Mouse (Mus musculus) ES-CJ7 (cell line): ENCODE measurements at regions not wholly inside any gene's neighbourhood (a gene's known extent, or its start where the extent isn't known, plus 50 kb on each side); places are given as distances from the start of the nearest gene placed in this dataset.

Experiments
- DNase-seq: peaks from one replicate; pipeline ENCODE4 v3.0.0; 2011; ENCODE audit warnings: low read depth, low spot score

- DNase-seq = no peak
Observed at GRCm38 (mm10) chr13:73034886-73035285, 225.4 kb upstream of the Irx4 start.

DNA sequence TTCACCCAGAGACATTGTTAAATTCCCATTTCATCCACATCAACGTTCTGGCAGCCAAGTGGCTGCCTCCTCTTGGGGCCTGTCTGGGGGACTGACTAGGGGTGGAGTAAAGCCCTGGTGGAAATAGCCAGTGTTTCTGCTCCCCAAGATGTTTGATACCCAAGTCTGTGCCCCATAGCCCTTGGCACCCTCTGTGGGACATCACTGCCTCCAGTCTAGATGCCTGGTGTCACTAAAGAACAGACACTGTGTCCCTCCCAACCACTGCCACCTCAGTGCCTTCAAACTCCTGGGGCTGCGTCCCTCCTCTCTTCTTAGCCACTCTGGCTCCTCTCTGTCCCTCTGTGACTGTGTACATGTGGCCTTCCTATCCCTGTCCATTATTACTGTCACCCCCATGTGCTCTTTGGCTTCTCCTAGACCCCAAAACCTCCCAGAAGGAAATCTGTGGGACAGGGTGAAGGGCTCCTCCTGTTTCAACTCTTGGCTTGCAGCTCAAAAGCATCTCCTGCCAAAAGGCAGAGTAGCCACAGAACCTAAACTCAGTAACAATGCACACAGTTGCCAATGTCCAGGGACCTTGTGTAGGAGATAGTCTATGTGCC, 224.8 kb upstream of the Irx4 start:
- no peak for DNase-seq

- DNase-seq = no peak
Observed at GRCm38 (mm10) chr13:73039731-73040130, 220.5 kb upstream of the Irx4 start.

DNA sequence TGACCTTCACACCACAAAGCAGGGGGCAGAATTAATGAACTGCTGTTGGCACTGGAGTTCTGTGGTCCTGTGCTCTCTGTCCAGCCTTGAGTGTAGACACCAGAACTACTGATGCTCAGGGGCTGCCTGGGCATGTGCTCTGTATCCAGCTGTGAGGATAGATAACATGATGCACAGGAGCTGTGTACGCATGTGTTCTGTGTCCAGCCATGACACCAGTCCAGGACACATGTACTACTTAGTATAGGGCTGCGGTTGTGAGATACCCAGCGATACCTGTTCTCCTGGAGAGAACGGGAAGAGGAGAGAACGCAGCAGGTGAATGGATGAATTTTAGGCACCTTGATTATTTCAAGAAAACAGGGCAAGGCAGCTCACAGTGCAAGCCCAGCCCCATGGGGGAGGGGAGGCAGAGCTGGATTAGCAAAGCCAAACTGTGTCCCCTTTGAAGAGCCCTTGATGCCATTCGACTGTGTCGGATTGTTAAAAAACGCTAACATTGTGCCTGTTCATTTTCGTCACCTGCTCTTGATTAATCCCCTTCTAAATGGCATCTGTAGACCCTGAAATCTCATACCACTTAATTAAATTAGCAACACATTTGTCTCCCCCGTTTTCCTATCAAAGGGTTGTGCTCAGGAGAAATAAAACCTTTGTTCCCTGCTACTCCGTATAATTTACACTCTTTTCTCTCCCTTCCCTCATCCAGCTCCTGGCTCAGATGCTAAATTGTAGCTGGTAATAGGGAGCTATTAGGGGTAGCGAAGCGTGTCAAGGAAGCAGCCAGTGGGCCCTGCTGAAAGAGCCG, 218.8 kb upstream of the Irx4 start:
- no peak for DNase-seq

DNA sequence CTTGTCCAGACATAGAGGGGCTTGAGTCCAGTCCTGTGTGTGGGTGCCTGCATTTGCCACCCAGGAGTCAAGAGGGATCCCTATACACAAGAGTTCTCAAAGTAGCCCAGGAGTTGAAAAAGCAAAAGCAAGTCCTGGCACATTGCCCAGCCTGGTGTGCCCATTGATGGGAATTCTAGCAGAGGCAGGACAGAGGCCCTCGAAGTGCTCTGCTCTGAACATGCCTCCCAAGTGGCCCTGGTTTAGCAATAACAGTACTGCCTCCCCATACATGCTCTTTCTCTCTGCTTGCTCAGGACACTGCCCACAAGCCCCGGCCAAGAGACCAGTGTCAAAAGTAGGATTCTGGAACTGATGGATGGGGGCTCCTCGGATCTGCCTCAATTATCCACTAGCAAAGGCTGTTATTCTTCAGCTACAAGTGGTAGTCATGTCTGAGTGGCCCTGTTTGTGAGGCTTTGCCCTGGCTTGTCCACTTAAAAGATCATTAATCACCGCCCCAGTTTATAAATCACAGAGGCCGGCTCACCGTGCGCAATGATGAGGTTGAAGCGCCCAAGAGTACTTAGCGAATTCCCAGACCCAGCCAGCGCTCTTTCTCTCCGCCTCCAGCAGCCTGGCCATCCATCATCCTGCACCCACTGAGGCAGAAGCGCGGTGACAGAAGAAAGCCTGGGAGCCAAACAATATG, 190.3 kb upstream of the Irx4 start:
- no peak for DNase-seq

- DNase-seq = no peak
Observed at GRCm38 (mm10) chr13:73070531-73070908, 189.8 kb upstream of the Irx4 start.

DNA sequence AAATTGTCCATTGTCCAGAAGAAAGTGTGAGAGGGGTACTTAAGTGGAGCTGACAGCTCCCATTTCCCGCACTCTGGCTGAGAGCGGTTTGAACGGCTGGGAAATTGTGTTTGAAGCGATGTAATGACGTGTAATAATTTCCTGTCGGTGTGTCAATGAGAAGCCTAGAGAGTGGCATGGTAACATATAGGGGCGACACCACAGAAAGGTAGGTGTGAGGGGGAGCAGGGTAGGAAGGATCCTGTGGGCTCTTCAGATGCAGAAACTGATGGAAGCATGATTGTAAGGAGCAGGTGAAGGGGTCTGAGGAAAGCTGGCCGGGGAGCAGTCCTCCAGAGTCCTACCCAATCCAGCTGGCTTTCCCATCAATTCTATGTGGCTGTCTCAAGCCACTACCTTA, 189.2 kb upstream of the Irx4 start:
- DNase-seq = no peak

DNA sequence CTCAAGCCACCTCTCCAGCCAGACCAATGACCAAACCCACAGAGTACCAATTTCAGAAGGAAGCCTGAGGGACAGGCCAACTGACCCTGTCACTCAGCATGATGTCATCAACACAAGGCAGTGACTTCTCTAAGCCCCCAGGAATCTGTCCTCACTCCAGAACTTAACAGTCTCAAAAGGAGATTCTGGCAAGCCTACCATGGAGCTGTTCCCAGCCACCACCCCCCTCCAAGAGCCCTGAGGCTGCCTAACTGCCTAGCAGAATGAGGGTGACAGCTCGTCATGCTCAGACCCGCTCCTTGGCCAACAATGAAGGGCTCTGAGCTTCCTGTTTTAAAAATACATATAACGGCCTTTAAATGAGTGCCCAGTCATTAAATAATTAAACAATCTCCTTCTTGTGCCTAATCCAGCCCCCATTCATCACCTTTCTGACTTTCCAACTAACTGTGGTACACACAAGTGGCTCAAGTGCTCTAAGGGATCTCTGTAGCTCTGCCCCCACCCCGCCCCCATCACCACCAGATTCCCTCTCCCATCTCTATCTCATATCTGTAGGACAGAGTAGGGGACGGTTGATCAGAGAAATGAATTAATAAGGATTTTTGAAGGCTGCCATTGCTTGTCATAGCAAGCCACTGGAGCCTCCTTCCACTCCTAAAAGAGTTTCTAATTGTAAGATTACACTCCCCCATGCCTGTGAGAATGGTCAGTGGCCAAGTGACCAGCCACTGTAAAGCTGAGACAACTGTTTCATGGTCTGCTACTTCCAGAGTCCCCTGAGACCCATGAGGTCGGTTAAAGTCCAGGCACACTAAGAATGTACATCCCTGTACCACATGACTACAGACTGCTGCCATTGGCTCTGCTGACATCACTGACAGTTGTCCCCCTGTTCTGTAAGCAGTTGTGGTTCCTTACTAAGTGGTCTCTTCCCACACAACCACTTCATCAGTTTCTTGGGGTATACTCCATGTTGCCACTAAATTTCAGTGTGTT, 188.1 kb upstream of the Irx4 start:
- no peak for DNase-seq

DNA sequence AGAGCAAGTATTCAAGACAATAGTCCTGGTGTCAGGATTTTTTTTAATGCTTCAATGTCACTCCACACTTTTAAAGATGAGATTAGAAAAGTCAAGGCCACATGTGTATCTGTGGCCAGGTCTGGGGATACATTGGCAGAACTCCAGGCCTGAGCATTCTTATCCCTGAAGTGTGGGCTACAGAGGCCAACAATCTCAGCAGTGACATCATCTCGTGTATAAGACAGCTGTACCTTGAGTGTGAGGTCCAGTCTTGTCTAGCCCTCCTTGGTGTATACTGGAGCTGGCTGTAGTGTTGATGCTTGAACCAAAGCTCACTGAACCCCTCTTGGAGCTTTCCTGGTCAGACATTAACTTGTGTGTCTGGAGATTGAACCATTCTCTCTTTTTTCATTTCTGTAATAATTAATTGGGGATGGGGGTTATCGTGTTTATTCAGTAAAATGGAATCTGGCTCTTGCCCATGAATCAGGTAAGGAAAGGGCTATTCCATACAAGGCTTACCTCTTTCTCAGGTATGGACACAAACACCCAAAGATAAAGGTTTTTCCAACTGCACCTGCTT, 182.3 kb upstream of the Irx4 start:
- no peak for DNase-seq

GRCm38 (mm10) chr13:73087815-73088214, 172.5 kb upstream of the Irx4 start:
- peak; percentile 54 for DNase-seq

GRCm38 (mm10) chr13:73091886-73092285, 168.4 kb upstream of the Irx4 start:
- peak; percentile 38 for DNase-seq

GRCm38 (mm10) chr13:73097502-73097901, 162.8 kb upstream of the Irx4 start:
- DNase-seq = no peak

DNA sequence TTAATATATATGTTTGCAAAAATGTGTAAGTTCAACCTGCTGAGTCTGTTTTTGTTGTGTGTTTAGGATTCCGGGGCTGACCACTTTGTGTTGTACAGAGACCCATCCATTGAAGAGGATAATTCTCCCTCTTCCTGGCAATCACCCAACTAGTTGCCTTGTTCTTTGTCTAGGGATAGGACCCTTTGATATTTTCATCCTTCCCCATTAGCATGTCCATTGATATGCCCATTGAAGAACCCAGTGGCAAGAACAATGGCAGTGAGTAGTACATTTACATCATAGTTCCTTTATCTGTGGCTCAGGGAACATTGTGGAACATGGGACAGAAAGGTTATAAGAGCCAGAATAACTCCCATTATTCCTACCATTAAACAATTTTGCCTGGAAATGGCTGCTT, 160.9 kb upstream of the Irx4 start:
- DNase-seq = peak; percentile 88

- no peak for DNase-seq
Observed at GRCm38 (mm10) chr13:73107250-73107993, 152.9 kb upstream of the Irx4 start.

GRCm38 (mm10) chr13:73116822-73117632, 143.3 kb upstream of the Irx4 start:
- no peak for DNase-seq

GRCm38 (mm10) chr13:73117633-73118076, 142.6 kb upstream of the Irx4 start:
- DNase-seq = no peak

DNA sequence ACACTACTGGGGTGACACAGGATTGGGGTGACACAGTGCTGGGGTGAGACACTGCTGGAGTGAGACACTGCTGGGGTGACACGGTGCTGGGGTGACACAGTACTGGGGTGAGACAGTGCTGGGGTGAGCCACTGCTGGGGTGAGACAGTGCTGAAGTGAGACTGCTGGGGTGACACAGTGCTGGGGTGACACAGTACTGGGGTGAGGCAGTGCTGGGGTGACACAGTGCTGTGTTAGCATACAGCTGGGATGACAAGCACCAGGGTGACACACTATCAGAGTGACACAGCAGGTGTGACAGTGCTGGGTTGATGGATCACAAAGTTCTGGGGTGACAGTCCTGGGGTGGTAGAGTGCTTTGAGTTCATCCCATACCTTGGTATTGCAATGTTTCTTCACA, 137.3 kb upstream of the Irx4 start:
- DNase-seq = no peak

GRCm38 (mm10) chr13:73131270-73131669, 129.0 kb upstream of the Irx4 start:
- no peak for DNase-seq

GRCm38 (mm10) chr13:73132746-73133145, 127.5 kb upstream of the Irx4 start:
- DNase-seq = no peak

GRCm38 (mm10) chr13:73134929-73135328, 125.3 kb upstream of the Irx4 start:
- DNase-seq = no peak
